Mouse (Mus musculus) lung, postnatal 14 days (tissue): ENCODE measurements around the gene Ebf3.

ENCODE experiments used
- DNase-seq: peaks from one replicate; pipeline ENCODE4 v3.0.0; 2021

Ebf3 gene

GRCm38 (mm10) chr7:137197118-137198030 lies 116.9 kb downstream of the Ebf3 start:
- DNase-seq, result no peak

GRCm38 (mm10) chr7:137196536-137196935 lies 117.7 kb downstream of the Ebf3 start:
- DNase-seq, result no peak

- DNase-seq, result no peak
Observed at GRCm38 (mm10) chr7:137192776-137193278, 121.4 kb downstream of the Ebf3 start.

GRCm38 (mm10) chr7:137191889-137192288 lies 122.4 kb downstream of the Ebf3 start:
- no peak for DNase-seq

GRCm38 (mm10) chr7:137172278-137172677 lies 142.0 kb downstream of the Ebf3 start:
- DNase-seq, result no peak

GRCm38 (mm10) chr7:137159086-137159485 lies 155.2 kb downstream of the Ebf3 start:
- DNase-seq, result peak; percentile 44

GRCm38 (mm10) chr7:137154623-137155022 lies 159.6 kb downstream of the Ebf3 start:
- DNase-seq, result no peak

- no peak for DNase-seq
Observed at GRCm38 (mm10) chr7:137151854-137152253, 162.4 kb downstream of the Ebf3 start.

GRCm38 (mm10) chr7:137147101-137147500 lies 167.1 kb downstream of the Ebf3 start:
- DNase-seq, result no peak
